Mouse (Mus musculus): ENCODE data around the gene Ptpn11. TPM values are rescaled to one million over a fixed set of nuclear protein-coding genes. Genes with fewer than 3 reads are reported as not detected.

Gene Ptpn11
- polyA plus RNA-seq, 1 experiment from 2014 or later, result 17.4 TPM

DNA sequence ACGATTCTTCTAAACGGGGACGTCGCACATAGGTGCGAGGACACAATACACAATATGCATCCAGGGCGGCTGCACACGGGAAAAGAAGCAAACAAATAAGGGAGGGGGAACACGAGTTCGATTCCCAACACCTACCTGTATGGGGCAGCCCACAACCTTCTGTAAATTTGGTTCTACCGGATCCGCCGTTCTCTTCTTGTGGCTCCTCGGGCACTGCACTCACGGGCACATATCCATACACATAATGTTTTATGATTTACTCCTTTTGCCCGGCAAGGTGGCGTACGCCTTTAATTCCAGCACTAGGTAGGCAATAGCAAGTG lies 348 bp upstream of the Ptpn11 start:
- peak overlapping the region; percentile 92 for H3K27ac ChIP-seq (ENCODE audit: low read length)
- H3K4me1 ChIP-seq (ENCODE audit: control insufficient read depth, insufficient read depth, low read length), result peaks cover 38% of the 10 kb centered on the region
- H3K9me3 ChIP-seq (replicated peaks; ENCODE audit: control insufficient read depth, low read length), result no peaks in the 10 kb centered on the region
- peak overlapping the region; percentile 90 for H3K4me3 ChIP-seq (ENCODE audit: low read length)
- no peaks in the 10 kb centered on the region for H3K27me3 ChIP-seq (ENCODE audit: control insufficient read depth, insufficient read depth, low read length)
- no peaks in the 10 kb centered on the region for H3K36me3 ChIP-seq (ENCODE audit: control insufficient read depth, insufficient read depth)
- 0 out of 2 replicates have a peak, but pooled peaks have one; percentile 0 for ATAC-seq (replicated peaks; ENCODE audit: extremely low read depth, insufficient read depth, low FRiP score)
- H3K4me2 ChIP-seq (ENCODE audit: low read depth, low read length), result peak overlapping the region; percentile 84
- peak overlapping the region; percentile 98 for H3K9ac ChIP-seq (ENCODE audit: low read length)
- WGBS, result 7% methylated on average over 17 of the region's 17 CpGs

DNA sequence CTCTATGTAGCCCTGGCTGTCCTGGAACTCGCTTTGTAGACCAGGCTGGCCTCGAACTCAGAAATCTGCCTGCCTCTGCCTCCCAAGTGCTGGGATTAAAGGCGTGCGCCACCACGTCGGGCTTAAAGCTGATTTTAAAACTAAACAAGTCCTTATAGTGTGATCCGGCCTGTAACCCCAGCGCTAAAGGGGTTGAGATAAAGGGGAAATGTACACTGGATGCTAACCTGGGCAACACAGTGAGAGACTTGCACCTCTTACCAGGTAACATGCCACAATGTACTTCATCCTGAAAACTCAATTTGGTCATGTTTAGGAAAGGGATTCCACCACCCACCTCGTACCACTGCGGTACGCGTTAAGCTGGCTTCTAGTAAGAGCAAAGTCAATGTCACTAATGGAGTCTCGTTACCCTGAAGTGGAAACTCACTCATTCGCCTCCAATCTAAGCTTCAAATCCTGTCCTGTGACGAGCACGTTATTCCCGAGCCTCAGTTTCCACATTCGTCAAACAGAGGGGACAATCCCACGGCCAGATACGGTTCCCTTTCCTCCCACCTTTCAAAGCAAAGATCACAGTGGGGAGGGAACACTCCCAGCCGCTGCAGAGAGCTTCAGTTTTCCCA lies 874 bp downstream of the Ptpn11 start:
- 24% methylated on average over 21 of the region's 21 CpGs for WGBS
- H3K4me2 ChIP-seq (ENCODE audit: low read depth, low read length), result peak overlapping the region; percentile 78

DNA sequence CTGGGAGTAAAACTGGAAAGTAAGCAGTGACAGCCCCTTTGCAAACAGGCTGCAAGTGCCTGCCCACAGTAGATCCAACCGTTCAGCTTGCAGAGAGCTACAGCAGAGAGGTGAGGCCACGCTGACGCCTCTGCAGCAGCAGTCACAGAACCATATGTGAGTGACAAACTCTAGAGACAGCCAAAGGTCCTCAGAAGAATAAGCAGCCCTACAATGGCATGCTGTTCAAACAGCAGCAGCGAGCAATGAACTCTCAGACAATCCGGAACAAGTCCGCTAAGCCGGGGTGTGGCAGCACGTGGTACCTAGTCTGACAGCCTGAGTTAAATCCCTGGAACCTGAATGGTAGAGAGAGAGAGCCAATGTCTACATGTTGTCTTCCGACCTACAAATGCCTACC lies 2.0 kb downstream of the Ptpn11 start:
- no peaks in the 10 kb centered on the region for H3K27me3 ChIP-seq (ENCODE audit: control insufficient read depth, insufficient read depth, low read length)
- no peak overlapping the region; the same call in 1 of the 2 replicates for H3K9ac ChIP-seq (ENCODE audit: low read length)
- no peak for ATAC-seq (replicated peaks; ENCODE audit: extremely low read depth, insufficient read depth, low FRiP score)
- H3K4me1 ChIP-seq (ENCODE audit: control insufficient read depth, insufficient read depth, low read length), result peaks cover 61% of the 10 kb centered on the region
- H3K4me3 ChIP-seq (ENCODE audit: low read length), result no peak overlapping the region
- H3K36me3 ChIP-seq (ENCODE audit: control insufficient read depth, insufficient read depth), result no peaks in the 10 kb centered on the region
- H3K9me3 ChIP-seq (replicated peaks; ENCODE audit: control insufficient read depth, low read length), result no peaks in the 10 kb centered on the region
- 58% methylated on average over 9 of the region's 9 CpGs for WGBS
- H3K4me2 ChIP-seq (ENCODE audit: low read depth, low read length), result peak overlapping the region; percentile 40; the same call in 1 of the 2 replicates
- H3K27ac ChIP-seq (ENCODE audit: low read length), result no peak overlapping the region

More for the DNA sequence above, 874 bp downstream of the Ptpn11 start:
- no peak for ATAC-seq (replicated peaks; ENCODE audit: extremely low read depth, insufficient read depth, low FRiP score)
- H3K9me3 ChIP-seq (replicated peaks; ENCODE audit: control insufficient read depth, low read length), result no peaks in the 10 kb centered on the region
- peak overlapping the region; percentile 90 for H3K4me3 ChIP-seq (ENCODE audit: low read length)
- H3K9ac ChIP-seq (ENCODE audit: low read length), result peak overlapping the region; percentile 98
- H3K27ac ChIP-seq (ENCODE audit: low read length), result peak overlapping the region; percentile 92
- peaks cover 50% of the 10 kb centered on the region for H3K4me1 ChIP-seq (ENCODE audit: control insufficient read depth, insufficient read depth, low read length)
- no peaks in the 10 kb centered on the region for H3K36me3 ChIP-seq (ENCODE audit: control insufficient read depth, insufficient read depth)
- H3K27me3 ChIP-seq (ENCODE audit: control insufficient read depth, insufficient read depth, low read length), result no peaks in the 10 kb centered on the region

DNA sequence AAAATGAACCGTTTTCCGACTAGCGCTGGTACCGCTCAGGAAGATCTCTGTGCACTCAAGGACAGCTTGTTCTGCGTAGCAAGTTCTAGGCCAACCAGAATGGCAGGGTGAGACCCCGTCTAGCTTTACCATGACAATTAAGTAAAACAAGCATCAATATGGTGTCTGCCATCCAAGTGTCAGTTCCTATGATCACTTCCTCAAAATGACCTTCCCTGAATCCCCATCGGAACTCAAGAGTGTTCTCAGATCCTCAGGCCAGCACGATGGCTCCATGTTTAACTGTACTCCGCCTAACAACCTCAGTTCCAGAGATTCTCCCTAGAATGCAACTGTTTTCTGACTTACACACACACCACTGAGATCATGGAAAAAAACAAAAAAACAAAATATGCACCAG lies 2.9 kb downstream of the Ptpn11 start:
- Histone ChIP-seq H3K4me1 (ENCODE audit: control insufficient read depth, insufficient read depth, low read length) (peaks cover 68% of the 10 kb centered on the region), H3K9me3 (replicated peaks; ENCODE audit: control insufficient read depth, low read length) (no peaks in the 10 kb centered on the region), H3K36me3 (ENCODE audit: control insufficient read depth, insufficient read depth) (no peaks in the 10 kb centered on the region), H3K4me2 (ENCODE audit: low read depth, low read length) (peak overlapping the region; percentile 39), H3K9ac (ENCODE audit: low read length) (no peak overlapping the region), H3K4me3 (ENCODE audit: low read length) (no peak overlapping the region), H3K27me3 (ENCODE audit: control insufficient read depth, insufficient read depth, low read length) (no peaks in the 10 kb centered on the region), H3K27ac (ENCODE audit: low read length) (peak overlapping the region; percentile 70)
- no peak for ATAC-seq (replicated peaks; ENCODE audit: extremely low read depth, insufficient read depth, low FRiP score)
- WGBS, result 80% methylated on average over 9 of the region's 9 CpGs

DNA sequence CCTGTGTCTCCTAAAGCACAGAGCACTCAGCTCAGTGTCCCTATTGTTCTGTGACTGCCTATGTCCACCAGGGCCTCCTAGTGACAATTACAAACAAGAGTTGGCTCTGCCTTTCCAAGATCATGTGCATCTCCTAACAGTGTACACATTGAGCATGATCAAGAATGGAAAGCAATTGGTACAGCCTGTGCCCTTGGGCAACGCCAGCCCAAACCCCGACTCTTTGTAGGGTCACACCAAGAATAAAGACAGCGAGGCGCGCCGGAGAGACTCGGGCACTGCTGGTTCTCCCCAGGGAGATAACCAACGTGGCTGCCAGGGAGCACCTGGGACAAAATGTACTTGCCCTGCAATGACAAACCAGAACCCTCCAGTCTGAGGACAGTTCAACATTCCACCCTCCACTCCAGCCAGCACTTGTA lies 3.6 kb downstream of the Ptpn11 start:
- WGBS, result 62% methylated on average over 8 of the region's 8 CpGs
- Histone ChIP-seq H3K4me1 (ENCODE audit: control insufficient read depth, insufficient read depth, low read length) (peaks cover 69% of the 10 kb centered on the region), H3K4me3 (ENCODE audit: low read length) (no peak overlapping the region)

DNA sequence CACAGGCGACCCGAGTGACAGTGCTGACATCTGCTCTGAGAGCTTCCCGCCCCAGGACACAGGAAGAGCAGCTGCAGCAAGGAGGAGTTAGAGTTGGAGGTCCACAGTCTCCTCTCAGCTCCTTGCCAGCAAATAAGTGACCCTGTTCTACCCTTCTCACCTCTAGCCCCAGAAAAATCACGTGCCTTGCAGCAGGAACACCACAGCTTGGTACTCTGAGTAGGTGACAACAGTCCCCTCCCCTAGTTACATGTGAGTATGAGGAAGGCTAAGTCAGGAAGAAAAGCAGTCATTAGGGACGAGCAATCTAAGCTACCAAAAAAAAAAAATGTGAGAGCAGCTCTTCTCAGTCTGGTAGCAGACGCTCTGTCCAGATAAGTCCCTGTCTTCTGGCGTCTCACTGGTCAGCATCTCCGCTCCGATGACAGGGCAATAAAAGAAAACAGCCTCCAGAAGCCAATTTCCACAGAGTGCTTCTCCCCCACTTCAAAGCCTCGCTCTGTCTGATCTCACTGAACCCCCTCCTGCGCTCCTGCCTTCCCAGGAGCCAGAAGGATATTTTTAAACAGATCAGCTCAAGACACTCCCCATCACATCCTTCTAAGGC lies 6.1 kb downstream of the Ptpn11 start:
- Histone ChIP-seq H3K27ac (ENCODE audit: low read length) (peak overlapping the region; percentile 87), H3K36me3 (ENCODE audit: control insufficient read depth, insufficient read depth) (no peaks in the 10 kb centered on the region), H3K4me1 (ENCODE audit: control insufficient read depth, insufficient read depth, low read length) (peaks cover 69% of the 10 kb centered on the region), H3K9me3 (replicated peaks; ENCODE audit: control insufficient read depth, low read length) (no peaks in the 10 kb centered on the region), H3K4me3 (ENCODE audit: low read length) (peak overlapping the region; percentile 8), H3K9ac (ENCODE audit: low read length) (peak overlapping the region; percentile 43), H3K27me3 (ENCODE audit: control insufficient read depth, insufficient read depth, low read length) (no peaks in the 10 kb centered on the region), H3K4me2 (ENCODE audit: low read depth, low read length) (peak overlapping the region; percentile 54)
- 10% methylated on average over 11 of the region's 11 CpGs for WGBS
- peak; percentile 34 for ATAC-seq (replicated peaks; ENCODE audit: extremely low read depth, insufficient read depth, low FRiP score)

More for the DNA sequence above, 3.6 kb downstream of the Ptpn11 start:
- Histone ChIP-seq H3K36me3 (ENCODE audit: control insufficient read depth, insufficient read depth) (no peaks in the 10 kb centered on the region), H3K27ac (ENCODE audit: low read length) (peak overlapping the region; percentile 70), H3K4me2 (ENCODE audit: low read depth, low read length) (peak overlapping the region; percentile 39), H3K9ac (ENCODE audit: low read length) (no peak overlapping the region), H3K27me3 (ENCODE audit: control insufficient read depth, insufficient read depth, low read length) (no peaks in the 10 kb centered on the region), H3K9me3 (replicated peaks; ENCODE audit: control insufficient read depth, low read length) (no peaks in the 10 kb centered on the region)
- no peak for ATAC-seq (replicated peaks; ENCODE audit: extremely low read depth, insufficient read depth, low FRiP score)

DNA sequence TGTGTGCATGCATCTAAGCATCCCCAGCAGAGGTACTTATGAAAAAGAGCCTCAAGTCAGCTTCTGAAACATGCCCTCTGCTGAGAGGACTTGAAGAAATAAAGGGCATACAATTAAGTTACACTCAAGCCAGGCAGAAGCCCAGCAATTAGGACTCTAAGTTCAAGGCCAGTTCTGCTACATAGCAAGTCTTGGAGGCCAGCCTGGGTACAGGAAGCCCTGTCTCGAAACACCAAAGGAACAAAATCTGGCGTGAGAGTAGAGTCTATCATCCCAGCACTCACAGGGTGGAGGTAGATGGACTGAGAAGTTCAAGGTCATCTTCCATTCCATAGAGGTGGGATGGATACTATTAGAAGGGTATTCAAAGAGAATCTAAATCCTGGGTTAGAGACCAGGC lies 6.8 kb downstream of the Ptpn11 start:
- H3K4me2 ChIP-seq (ENCODE audit: low read depth, low read length), result peak overlapping the region; percentile 54; the same call in 1 of the 2 replicates
- H3K27me3 ChIP-seq (ENCODE audit: control insufficient read depth, insufficient read depth, low read length), result no peaks in the 10 kb centered on the region
- WGBS, result 41% methylated on average over 2 of the region's 2 CpGs
- no peaks in the 10 kb centered on the region for H3K36me3 ChIP-seq (ENCODE audit: control insufficient read depth, insufficient read depth)
- H3K9me3 ChIP-seq (replicated peaks; ENCODE audit: control insufficient read depth, low read length), result no peaks in the 10 kb centered on the region
- peak overlapping the region; percentile 87 for H3K27ac ChIP-seq (ENCODE audit: low read length)
- H3K4me1 ChIP-seq (ENCODE audit: control insufficient read depth, insufficient read depth, low read length), result peaks cover 72% of the 10 kb centered on the region
- H3K4me3 ChIP-seq (ENCODE audit: low read length), result no peak overlapping the region
- H3K9ac ChIP-seq (ENCODE audit: low read length), result peak overlapping the region; percentile 54
- no peak for ATAC-seq (replicated peaks; ENCODE audit: extremely low read depth, insufficient read depth, low FRiP score)

DNA sequence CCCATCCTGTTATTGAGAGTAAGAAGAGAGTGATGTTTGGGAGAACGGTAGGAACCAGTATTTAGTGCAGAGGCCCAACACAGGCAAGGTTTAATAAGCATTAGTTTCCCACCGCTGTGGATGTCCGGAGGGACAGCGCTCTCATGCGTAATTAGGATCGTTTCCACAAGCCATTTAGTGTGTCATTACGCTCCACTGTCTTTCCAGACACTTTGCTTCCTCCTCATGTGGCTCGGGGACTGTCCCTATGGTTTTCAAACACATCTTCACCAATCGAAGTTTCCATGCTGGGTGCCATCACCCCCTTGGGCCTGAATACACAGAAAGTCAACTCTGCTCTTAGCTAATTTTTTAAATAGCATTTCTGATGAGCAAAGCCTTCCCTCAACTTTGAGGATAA lies 7.9 kb downstream of the Ptpn11 start:
- Histone ChIP-seq H3K9ac (ENCODE audit: low read length) (no peak overlapping the region), H3K36me3 (ENCODE audit: control insufficient read depth, insufficient read depth) (no peaks in the 10 kb centered on the region), H3K4me3 (ENCODE audit: low read length) (no peak overlapping the region), H3K27me3 (ENCODE audit: control insufficient read depth, insufficient read depth, low read length) (no peaks in the 10 kb centered on the region), H3K9me3 (replicated peaks; ENCODE audit: control insufficient read depth, low read length) (no peaks in the 10 kb centered on the region), H3K27ac (ENCODE audit: low read length) (no peak overlapping the region), H3K4me1 (ENCODE audit: control insufficient read depth, insufficient read depth, low read length) (peaks cover 73% of the 10 kb centered on the region), H3K4me2 (ENCODE audit: low read depth, low read length) (no peak overlapping the region)
- 87% methylated on average over 9 of the region's 9 CpGs for WGBS
- no peak for ATAC-seq (replicated peaks; ENCODE audit: extremely low read depth, insufficient read depth, low FRiP score)

DNA sequence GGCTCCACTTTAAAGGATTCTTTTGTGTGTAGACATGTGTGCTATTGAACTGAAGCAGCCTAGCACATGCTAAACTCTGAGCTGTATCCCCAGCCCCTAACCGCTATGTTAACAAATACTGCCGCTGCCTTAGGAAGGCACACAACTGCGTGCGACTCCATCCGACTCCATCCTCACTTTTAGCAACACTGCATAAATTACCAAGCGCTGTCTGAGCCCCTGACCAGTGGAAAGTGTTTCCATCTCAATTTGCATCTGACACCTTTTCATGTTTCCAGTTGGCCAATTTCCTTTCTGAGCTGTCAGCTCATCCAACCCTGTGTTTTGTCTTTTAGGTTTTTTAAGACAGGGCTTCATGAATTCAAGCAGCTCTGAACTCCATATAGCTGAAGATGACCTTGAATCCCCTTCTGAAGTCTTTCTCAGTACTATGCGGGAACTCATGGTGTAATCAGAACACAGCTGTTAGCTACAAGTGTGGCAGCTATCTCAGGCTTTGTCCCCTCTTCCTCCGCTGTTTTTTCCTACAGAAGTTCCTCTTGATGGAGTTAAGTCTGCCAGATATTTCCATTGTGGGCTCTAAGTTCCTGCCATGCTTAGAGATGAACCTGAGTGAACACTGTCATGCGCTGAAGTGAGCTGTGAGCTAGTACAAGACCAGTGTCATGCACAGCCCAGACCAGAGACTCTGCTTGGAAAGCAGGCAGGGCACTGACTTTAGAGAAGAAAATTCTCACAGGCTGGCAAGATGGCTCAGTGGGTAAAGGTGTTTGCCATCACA lies 11.9 kb downstream of the Ptpn11 start:
- Histone ChIP-seq H3K4me2 (ENCODE audit: low read depth, low read length) (peak overlapping the region; percentile 4; the same call in 1 of the 2 replicates), H3K9ac (ENCODE audit: low read length) (0 out of 2 replicates have a peak overlapping the region, but pooled peaks have one; percentile 4), H3K4me1 (ENCODE audit: control insufficient read depth, insufficient read depth, low read length) (peaks cover 37% of the 10 kb centered on the region), H3K9me3 (replicated peaks; ENCODE audit: control insufficient read depth, low read length) (no peaks in the 10 kb centered on the region), H3K4me3 (ENCODE audit: low read length) (no peak overlapping the region), H3K36me3 (ENCODE audit: control insufficient read depth, insufficient read depth) (no peaks in the 10 kb centered on the region), H3K27me3 (ENCODE audit: control insufficient read depth, insufficient read depth, low read length) (no peaks in the 10 kb centered on the region), H3K27ac (ENCODE audit: low read length) (peak overlapping the region; percentile 75)
- no peak for ATAC-seq (replicated peaks; ENCODE audit: extremely low read depth, insufficient read depth, low FRiP score)
- WGBS, result 44% methylated on average over 9 of the region's 9 CpGs
